Mouse (Mus musculus) heart, embryonic 11.5 days (tissue): ENCODE measurements around the gene Faf1. TPM values are rescaled to one million over a fixed set of nuclear protein-coding genes. Genes with fewer than 3 reads are reported as not detected.

Experiments
- ATAC-seq: fragments of 200-750 bp; cut with Nextera tagmentation; replicated peaks from 2 replicates; pipeline ENCODE4 v1.8.0; 2017; ENCODE audit warnings: moderate library complexity; ENCODE audit not compliant: insufficient number of reproducible peaks, low FRiP score, low TSS enrichment
- H3K27ac ChIP-seq: fragments of 300-500 bp; sonication (generic); 2 replicates; pipeline ENCODE4 v1.5.1; 2014; ENCODE audit warnings: mild to moderate bottlenecking, low read depth, low read length
- H3K27me3 ChIP-seq: fragments of 300-500 bp; sonication (generic); 2 replicates; pipeline ENCODE4 v1.6.1; 2014; ENCODE audit warnings: mild to moderate bottlenecking, low read length, mixed read lengths; ENCODE audit not compliant: control insufficient read depth, insufficient read depth
- H3K36me3 ChIP-seq: fragments of 300-500 bp; sonication (generic); 2 replicates; pipeline ENCODE4 v1.6.1; 2014; ENCODE audit warnings: mild to moderate bottlenecking, low read length, moderate library complexity, mixed read lengths; ENCODE audit not compliant: control insufficient read depth, insufficient read depth
- H3K4me1 ChIP-seq: fragments of 300-500 bp; sonication (generic); 2 replicates; pipeline ENCODE4 v1.6.1; 2014; ENCODE audit warnings: low read length; ENCODE audit not compliant: control insufficient read depth, insufficient read depth
- H3K4me2 ChIP-seq: fragments of 300-500 bp; sonication (generic); 2 replicates; pipeline ENCODE4 v1.6.1; 2014; ENCODE audit warnings: mild to moderate bottlenecking, moderate library complexity
- H3K4me3 ChIP-seq: fragments of 300-500 bp; sonication (generic); 2 replicates; pipeline ENCODE4 v1.5.1; 2014; ENCODE audit warnings: low read depth, low read length
- H3K9ac ChIP-seq: fragments of 300-500 bp; sonication (generic); 2 replicates; pipeline ENCODE4 v1.6.1; 2014; ENCODE audit warnings: mild to moderate bottlenecking, low read depth, low read length, moderate library complexity
- H3K9me3 ChIP-seq: fragments of 300-500 bp; sonication (generic); replicated peaks from 2 replicates; pipeline ENCODE4 v1.6.1; 2016; ENCODE audit warnings: low read length; ENCODE audit not compliant: control insufficient read depth
- WGBS: fragments of 180-500 bp; shearing (Covaris S2); extraction: QIAGEN DNeasy Blood & Tissue Kit; methylation state at CpG from one replicate; pipeline ENCODE4 v1.1.7; 2014; ENCODE audit not compliant: insufficient replicate concordance; 5-methylcytosine and 5-hydroxymethylcytosine counted together
- polyA plus RNA-seq: library from polyadenylated mRNA; unstranded; fragments of >200 nt; fragmentation: Nextera tagmentation; extraction: Ambion mirVana; gene quantifications from 2 replicates; pipeline ENCODE4 v1.2.1, GENCODE M21; 2014

Faf1 gene
- polyA plus RNA-seq, 1 experiment from 2014 or later = 25.3 TPM

GRCm38 (mm10) chr4:109769071-109769470 is 92.7 kb downstream of the Faf1 start:
- 79% methylated on average over 1 of the region's 1 CpGs for WGBS
- no peaks in the 10 kb centered on the region for H3K9me3 ChIP-seq
- no peaks in the 10 kb centered on the region for H3K4me1 ChIP-seq
- H3K27me3 ChIP-seq = no peaks in the 10 kb centered on the region
- no peak overlapping the region for H3K27ac ChIP-seq
- no peak overlapping the region for H3K4me3 ChIP-seq
- no peak for ATAC-seq
- no peak overlapping the region for H3K4me2 ChIP-seq
- no peaks in the 10 kb centered on the region for H3K36me3 ChIP-seq
- no peak overlapping the region for H3K9ac ChIP-seq

GRCm38 (mm10) chr4:109782577-109783114 is 106.3 kb downstream of the Faf1 start:
- no peaks in the 10 kb centered on the region for H3K27me3 ChIP-seq
- H3K4me2 ChIP-seq = no peak overlapping the region
- H3K4me1 ChIP-seq = no peaks in the 10 kb centered on the region
- H3K9ac ChIP-seq = no peak overlapping the region
- H3K4me3 ChIP-seq = no peak overlapping the region
- no peak for ATAC-seq
- H3K9me3 ChIP-seq = no peaks in the 10 kb centered on the region
- 92% methylated on average over 4 of the region's 4 CpGs for WGBS
- H3K36me3 ChIP-seq = no peaks in the 10 kb centered on the region
- H3K27ac ChIP-seq = no peak overlapping the region

DNA sequence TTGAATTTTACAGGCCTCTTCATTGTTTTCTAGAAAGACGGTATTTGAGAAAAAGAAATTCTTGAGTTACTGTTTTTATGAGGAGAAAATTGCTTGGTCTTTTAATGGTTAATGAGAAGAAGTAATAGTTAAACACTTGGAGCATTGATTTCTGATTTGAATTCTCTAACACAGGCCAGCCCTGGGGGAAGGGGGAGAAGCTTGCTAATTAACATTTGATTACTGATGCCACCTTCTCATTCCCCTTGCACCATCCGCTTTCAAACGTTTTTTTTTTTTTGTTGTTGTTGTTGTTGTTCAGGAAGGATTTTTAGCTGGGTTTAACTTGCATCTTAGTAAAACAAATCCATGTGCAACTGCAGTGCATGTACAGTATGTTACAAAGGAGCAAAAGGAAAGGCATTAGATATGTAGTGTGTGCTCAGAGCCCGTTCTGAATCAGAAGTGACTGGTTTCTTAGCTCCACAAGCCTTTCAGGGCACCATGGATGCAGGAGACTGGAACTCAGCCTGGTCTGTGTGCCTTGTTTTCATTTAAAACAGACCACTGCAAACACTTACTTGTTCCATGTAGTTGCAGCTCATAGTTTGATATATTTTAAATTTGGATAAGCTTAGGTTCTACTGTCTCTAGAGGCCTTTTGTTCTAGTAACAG is 113.1 kb downstream of the Faf1 start:
- Histone ChIP-seq H3K9ac (no peak overlapping the region), H3K27ac (no peak overlapping the region), H3K36me3 (no peaks in the 10 kb centered on the region), H3K4me1 (no peaks in the 10 kb centered on the region), H3K9me3 (no peaks in the 10 kb centered on the region), H3K4me3 (no peak overlapping the region), H3K4me2 (no peak overlapping the region), H3K27me3 (no peaks in the 10 kb centered on the region)
- ATAC-seq = no peak
- WGBS = 61% methylated on average over 4 of the region's 4 CpGs

GRCm38 (mm10) chr4:109792331-109792730 is 115.9 kb downstream of the Faf1 start:
- H3K36me3 ChIP-seq = no peaks in the 10 kb centered on the region
- no peak overlapping the region for H3K4me2 ChIP-seq
- ATAC-seq = no peak
- no peak overlapping the region for H3K9ac ChIP-seq
- no peaks in the 10 kb centered on the region for H3K4me1 ChIP-seq
- H3K4me3 ChIP-seq = no peak overlapping the region
- no peaks in the 10 kb centered on the region for H3K9me3 ChIP-seq
- no peaks in the 10 kb centered on the region for H3K27me3 ChIP-seq
- no peak overlapping the region for H3K27ac ChIP-seq
- WGBS = 86% methylated on average over 2 of the region's 2 CpGs

GRCm38 (mm10) chr4:109793072-109793471 is 116.7 kb downstream of the Faf1 start:
- Histone ChIP-seq H3K27ac (no peak overlapping the region), H3K27me3 (no peaks in the 10 kb centered on the region), H3K9me3 (no peaks in the 10 kb centered on the region), H3K4me2 (no peak overlapping the region), H3K4me3 (no peak overlapping the region), H3K36me3 (no peaks in the 10 kb centered on the region), H3K4me1 (no peaks in the 10 kb centered on the region), H3K9ac (no peak overlapping the region)
- ATAC-seq = no peak
- WGBS = 91% methylated on average over 2 of the region's 2 CpGs

DNA sequence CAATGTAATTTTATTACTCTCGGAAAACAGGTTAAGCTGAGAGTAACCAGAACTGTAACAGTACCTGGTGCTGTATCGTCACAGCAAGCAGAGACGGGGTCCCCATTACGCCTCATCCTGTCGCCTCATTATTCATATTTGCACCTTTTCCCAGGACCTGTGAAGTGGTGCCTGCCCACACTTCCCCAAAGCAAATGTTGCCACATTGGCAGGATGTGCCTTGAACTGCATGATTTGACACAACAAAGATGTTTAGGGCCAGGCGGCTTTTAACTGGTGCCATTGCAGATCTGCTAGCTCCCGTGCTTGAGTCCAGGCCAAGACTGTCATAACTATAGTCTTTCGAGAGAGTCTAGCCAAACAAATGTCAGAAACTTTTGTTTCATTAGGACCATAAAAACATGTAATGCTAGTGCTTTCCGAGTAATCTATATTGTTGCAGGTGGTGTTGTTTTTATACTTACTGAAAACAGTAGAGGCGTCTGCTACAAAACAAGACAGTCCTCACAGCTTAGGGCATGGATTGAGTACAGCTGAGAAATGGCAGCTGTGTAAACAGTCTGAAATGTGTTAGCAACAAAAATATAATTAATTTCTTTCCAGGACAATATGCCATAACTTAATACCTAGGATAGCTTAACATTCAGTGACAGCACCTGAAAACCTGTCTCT is 121.3 kb downstream of the Faf1 start:
- Histone ChIP-seq H3K4me1 (no peaks in the 10 kb centered on the region), H3K4me3 (no peak overlapping the region), H3K9me3 (no peaks in the 10 kb centered on the region), H3K4me2 (no peak overlapping the region), H3K27ac (no peak overlapping the region), H3K9ac (no peak overlapping the region), H3K36me3 (no peaks in the 10 kb centered on the region), H3K27me3 (no peaks in the 10 kb centered on the region)
- ATAC-seq = no peak
- WGBS = 79% methylated on average over 10 of the region's 10 CpGs

GRCm38 (mm10) chr4:109806408-109806807 is 130.0 kb downstream of the Faf1 start:
- Histone ChIP-seq H3K4me1 (no peaks in the 10 kb centered on the region), H3K27ac (no peak overlapping the region), H3K27me3 (no peaks in the 10 kb centered on the region), H3K36me3 (no peaks in the 10 kb centered on the region), H3K9me3 (no peaks in the 10 kb centered on the region), H3K4me3 (no peak overlapping the region), H3K9ac (no peak overlapping the region), H3K4me2 (no peak overlapping the region)
- 68% methylated on average over 5 of the region's 5 CpGs for WGBS
- no peak for ATAC-seq

DNA sequence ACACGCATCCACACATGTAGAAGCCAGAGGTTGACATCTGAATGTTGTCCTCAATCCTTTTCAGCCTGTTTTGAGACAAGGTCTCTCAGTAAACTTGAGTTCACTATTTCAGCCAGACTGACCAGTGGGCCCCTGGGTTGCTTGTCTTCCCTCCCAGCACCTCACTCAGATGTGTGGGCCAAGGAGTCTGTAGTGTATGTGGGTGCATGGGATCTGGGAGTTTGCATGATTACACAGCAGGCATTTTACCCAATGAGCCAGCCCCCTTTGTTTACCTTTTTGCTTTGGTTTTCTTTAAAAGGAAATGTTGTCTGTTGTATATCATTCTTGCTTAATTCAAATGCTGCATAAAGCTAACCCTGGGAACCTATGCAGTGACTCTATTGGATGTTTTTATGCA is 138.8 kb downstream of the Faf1 start:
- Histone ChIP-seq H3K9me3 (no peaks in the 10 kb centered on the region), H3K27ac (no peak overlapping the region), H3K36me3 (no peaks in the 10 kb centered on the region), H3K9ac (no peak overlapping the region), H3K27me3 (no peaks in the 10 kb centered on the region), H3K4me3 (no peak overlapping the region), H3K4me2 (no peak overlapping the region), H3K4me1 (no peaks in the 10 kb centered on the region)
- 94% methylated on average over 1 of the region's 1 CpGs for WGBS
- ATAC-seq = no peak

DNA sequence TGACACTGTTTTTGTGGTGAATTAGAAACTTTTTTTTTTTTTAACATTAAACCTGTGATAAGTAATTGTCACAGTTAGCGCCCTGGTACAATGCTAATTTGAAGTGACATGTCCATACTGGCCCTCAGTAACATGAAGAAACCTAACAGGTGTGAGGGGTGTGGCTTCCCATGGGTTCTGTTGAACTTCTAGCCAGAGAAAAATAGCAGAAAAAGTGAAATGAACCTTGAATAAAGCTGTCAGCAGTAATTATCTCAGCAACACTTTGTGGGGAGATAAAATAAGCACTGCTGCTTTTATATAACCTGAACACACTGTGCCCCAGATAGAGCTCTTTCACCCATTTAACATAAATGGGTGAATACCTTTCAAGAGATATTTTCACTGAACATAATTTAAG is 139.2 kb downstream of the Faf1 start:
- ATAC-seq = no peak
- H3K27ac ChIP-seq = no peak overlapping the region
- H3K9me3 ChIP-seq = no peaks in the 10 kb centered on the region
- H3K9ac ChIP-seq = no peak overlapping the region
- no peaks in the 10 kb centered on the region for H3K4me1 ChIP-seq
- H3K4me2 ChIP-seq = no peak overlapping the region
- 90% methylated on average over 1 of the region's 1 CpGs for WGBS
- no peaks in the 10 kb centered on the region for H3K36me3 ChIP-seq
- H3K4me3 ChIP-seq = no peak overlapping the region
- no peaks in the 10 kb centered on the region for H3K27me3 ChIP-seq
